Mouse (Mus musculus) brain, embryonic 14.5 days (tissue): ENCODE data around the gene Ramp2.

ENCODE experiments used
- CTCF ChIP-seq: fragments of 200-500 bp; IDR thresholded peaks from 2 replicates; pipeline ENCODE4 v1.5.1; 2012; ENCODE audit warnings: inconsistent platforms, mild to moderate bottlenecking, moderate library complexity, borderline replicate concordance; ENCODE audit not compliant: insufficient read depth, insufficient read length; ENCODE audit errors: extremely low read depth
- POLR2A ChIP-seq: fragments of 200-500 bp; IDR thresholded peaks from 2 replicates; pipeline ENCODE4 v1.6.1; 2012; ENCODE audit warnings: mild to moderate bottlenecking, inconsistent platforms, borderline replicate concordance; ENCODE audit not compliant: poor library complexity, insufficient read depth, insufficient read length, severe bottlenecking; ENCODE audit errors: extremely low read depth

- TF ChIP-seq POLR2A (no peak), CTCF (no peak)
Measured at GRCm38 (mm10) chr11:101259261-101259712, 13.5 kb downstream of the Ramp2 start.
